Mouse (Mus musculus): ENCODE measurements around the gene Caln1.

Gene Caln1

GRCm38 (mm10) chr5:130812556-130812955 is 443.3 kb downstream of the Caln1 start:
- DNase-seq (ENCODE audit: low spot score) = no peak

- DNase-seq (ENCODE audit: low spot score) = no peak
Measured at GRCm38 (mm10) chr5:130813089-130813488, 443.8 kb downstream of the Caln1 start.

- no peak for DNase-seq (ENCODE audit: low spot score)
Measured at GRCm38 (mm10) chr5:130815352-130815751, 446.1 kb downstream of the Caln1 start.

GRCm38 (mm10) chr5:130820021-130820648 is 450.9 kb downstream of the Caln1 start:
- DNase-seq (ENCODE audit: low spot score) = no peak

GRCm38 (mm10) chr5:130820661-130821060 is 451.4 kb downstream of the Caln1 start:
- DNase-seq (ENCODE audit: low spot score) = no peak

GRCm38 (mm10) chr5:130825797-130826196 is 456.5 kb downstream of the Caln1 start:
- no peak for DNase-seq (ENCODE audit: low spot score)

GRCm38 (mm10) chr5:130848562-130848961 is 479.3 kb downstream of the Caln1 start:
- no peak for DNase-seq (ENCODE audit: low spot score)

- no peak for DNase-seq (ENCODE audit: low spot score)
Measured at GRCm38 (mm10) chr5:130849610-130850009, 480.4 kb downstream of the Caln1 start.

GRCm38 (mm10) chr5:130852182-130852581 is 482.9 kb downstream of the Caln1 start:
- DNase-seq (ENCODE audit: low spot score) = no peak

GRCm38 (mm10) chr5:130853371-130853770 is 484.1 kb downstream of the Caln1 start:
- DNase-seq (ENCODE audit: low spot score) = peak; percentile 74

GRCm38 (mm10) chr5:130854430-130854829 is 485.2 kb downstream of the Caln1 start:
- DNase-seq (ENCODE audit: low spot score) = no peak

GRCm38 (mm10) chr5:130858148-130858547 is 488.9 kb downstream of the Caln1 start:
- DNase-seq (ENCODE audit: low spot score) = no peak

GRCm38 (mm10) chr5:130858706-130859105 is 489.5 kb downstream of the Caln1 start:
- no peak for DNase-seq (ENCODE audit: low spot score)

- DNase-seq (ENCODE audit: low spot score) = no peak
Measured at GRCm38 (mm10) chr5:130859736-130860135, 490.5 kb downstream of the Caln1 start.

GRCm38 (mm10) chr5:130862302-130862701 is 493.0 kb downstream of the Caln1 start:
- DNase-seq (ENCODE audit: low spot score) = no peak

- no peak for DNase-seq (ENCODE audit: low spot score)
Measured at GRCm38 (mm10) chr5:130869869-130870268, 500.6 kb downstream of the Caln1 start.

GRCm38 (mm10) chr5:130871086-130871485 is 501.8 kb downstream of the Caln1 start:
- no peak for DNase-seq (ENCODE audit: low spot score)

- DNase-seq (ENCODE audit: low spot score) = no peak
Measured at GRCm38 (mm10) chr5:130875391-130875790, 506.1 kb downstream of the Caln1 start.

- no peak for DNase-seq (ENCODE audit: low spot score)
Measured at GRCm38 (mm10) chr5:130880331-130880730, 511.1 kb downstream of the Caln1 start.

GRCm38 (mm10) chr5:130891735-130892134 is 522.5 kb downstream of the Caln1 start:
- DNase-seq (ENCODE audit: low spot score) = no peak

- DNase-seq (ENCODE audit: low spot score) = no peak
Measured at GRCm38 (mm10) chr5:130895991-130896390, 526.7 kb downstream of the Caln1 start.

All from urinary bladder, postnatal 10 days (tissue).